Mouse (Mus musculus) kidney, postnatal 36 days (tissue): ENCODE results near the gene Tat.

ENCODE experiments used
- DNase-seq, 2 experiments: peaks; one replicate each; pipeline ENCODE4 v3.0.0; 2021 to 2022; ENCODE audit warnings: mixed read lengths in 2 of 2

The Tat gene

DNA sequence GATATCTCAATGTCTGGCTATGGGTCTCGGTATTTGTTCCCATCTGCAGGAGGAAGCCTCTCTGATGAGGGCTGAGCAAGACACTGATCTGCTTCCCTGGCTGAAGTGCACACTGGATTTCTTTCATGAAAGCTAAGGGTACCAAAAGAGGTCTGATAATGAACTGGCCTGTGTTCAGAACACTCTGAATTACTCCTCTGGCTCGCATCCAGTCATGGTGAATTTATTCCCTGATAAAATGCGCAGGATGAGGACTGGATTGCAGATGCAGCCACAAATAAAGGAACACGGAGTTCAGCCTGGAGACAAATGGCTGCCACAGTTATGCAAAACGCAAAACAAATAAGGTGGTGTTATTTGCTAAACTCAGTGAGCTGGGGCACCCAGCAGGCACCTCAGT lies 6.3 kb upstream of the Tat start:
- no peak for DNase-seq

DNA sequence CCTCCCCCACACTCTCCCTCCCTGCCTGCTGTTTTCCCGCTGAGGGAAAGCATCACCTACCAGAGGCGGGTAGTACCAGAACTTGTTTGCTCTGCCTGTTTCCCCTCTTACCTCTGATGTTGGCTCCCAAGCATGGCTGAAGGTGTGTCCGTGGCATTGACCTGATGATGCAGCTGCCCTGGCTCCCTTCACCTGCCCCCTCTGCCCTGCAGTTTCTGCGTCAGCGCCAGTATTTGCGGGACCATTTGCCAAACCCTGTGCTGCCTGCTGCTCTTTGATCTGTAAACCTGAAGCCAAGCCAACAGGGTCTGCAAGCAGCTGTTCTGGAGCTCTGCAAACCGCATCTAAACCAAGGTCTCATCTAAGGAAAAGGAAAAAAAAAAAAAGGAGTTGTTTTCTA lies 3.9 kb upstream of the Tat start:
- DNase-seq = no peak

DNA sequence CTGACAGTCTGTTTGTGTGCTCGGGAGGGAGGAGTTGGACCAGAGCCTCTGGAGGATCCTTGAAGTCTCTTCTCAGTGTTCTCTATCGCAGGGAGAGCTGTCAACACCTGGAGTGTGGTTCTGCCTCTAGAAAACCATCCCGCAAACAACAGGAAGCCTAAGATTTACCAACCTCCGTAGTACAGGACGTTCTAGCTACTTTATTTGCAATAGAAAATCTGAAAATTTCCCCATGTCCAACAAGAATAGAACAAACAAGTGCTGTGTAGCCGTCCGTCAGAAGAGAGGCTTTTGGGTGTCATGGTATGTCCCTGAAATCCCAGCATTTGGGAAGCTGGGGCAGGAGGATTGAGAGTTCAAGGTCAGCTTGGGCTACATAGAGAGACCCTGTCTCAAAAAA lies 2.5 kb upstream of the Tat start:
- no peak for DNase-seq

DNA sequence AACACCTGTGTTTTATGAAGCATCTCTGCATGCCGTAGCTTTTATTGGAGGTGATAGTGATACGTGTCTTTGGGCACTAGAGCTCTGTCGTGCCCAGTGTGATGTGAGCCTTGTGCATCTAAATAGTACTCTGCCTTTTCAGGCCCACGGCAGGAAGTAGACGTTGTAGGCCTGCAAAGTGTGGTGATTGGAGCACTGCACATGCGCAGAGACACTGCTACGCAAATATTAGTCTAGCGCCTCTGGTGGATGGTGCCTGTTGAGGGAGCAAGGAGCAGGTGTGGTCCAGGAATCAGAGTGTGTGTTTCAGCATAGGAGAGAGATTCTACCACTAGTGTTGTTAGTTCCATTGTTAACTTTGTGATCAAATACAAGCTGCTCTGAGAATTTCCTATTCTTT lies 1.1 kb upstream of the Tat start:
- DNase-seq = no peak

DNA sequence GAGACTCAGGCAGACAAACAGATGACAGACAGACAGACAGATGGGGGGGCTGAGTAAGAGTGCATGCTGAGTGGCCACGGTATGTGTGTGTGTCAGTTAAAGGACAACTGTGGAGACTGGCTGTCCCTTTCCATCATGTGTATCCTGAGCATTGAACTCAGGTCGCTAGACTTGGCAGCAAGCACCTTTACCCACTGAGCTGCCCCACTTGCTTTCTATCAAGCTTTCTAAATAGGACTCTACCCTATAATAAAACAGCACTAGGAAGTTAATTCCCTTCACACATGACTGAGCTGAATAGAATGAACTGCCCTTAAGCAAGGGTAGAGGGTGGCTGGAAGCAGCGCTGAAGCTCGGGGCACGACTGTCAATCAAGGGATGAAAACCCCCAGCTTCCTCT lies 1.9 kb downstream of the Tat start:
- no peak for DNase-seq

DNA sequence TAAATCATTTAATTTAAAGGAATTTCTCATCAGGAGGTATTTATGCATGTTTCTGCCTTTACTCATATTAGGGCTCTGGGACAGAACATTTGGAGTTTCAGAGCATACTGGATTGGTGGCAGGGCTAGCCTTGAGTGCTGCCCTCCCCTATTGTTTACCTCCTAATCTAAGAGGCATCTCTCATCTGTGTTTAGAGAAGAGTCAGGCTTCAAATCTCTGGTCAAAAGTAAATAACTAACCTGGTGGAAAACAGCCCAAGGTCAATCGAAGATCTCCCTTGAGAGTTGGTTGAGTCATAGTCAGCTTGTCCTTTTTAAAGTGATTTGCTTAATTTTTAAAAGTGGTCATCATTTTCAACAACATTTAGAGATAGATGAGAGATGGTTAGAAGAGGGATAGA lies 2.7 kb downstream of the Tat start:
- no peak for DNase-seq

DNA sequence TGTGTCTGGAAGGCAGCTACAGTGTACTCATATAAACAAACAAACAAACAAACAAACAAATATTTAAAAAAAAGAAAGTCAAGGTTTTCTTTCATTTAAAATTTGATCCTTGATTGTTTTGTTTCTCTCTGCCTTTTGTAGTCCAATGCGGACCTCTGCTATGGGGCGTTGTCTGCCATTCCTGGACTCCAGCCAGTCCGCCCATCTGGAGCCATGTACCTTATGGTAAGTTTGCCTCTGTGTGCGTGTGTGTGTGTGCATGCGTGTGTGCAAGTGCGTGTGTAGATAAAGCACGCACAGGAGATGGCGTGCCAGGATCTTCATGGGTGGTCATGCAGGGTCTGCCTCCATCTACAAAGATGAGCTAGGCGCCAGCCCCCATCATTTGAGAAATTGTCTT lies 7.1 kb downstream of the Tat start:
- no peak for DNase-seq

DNA sequence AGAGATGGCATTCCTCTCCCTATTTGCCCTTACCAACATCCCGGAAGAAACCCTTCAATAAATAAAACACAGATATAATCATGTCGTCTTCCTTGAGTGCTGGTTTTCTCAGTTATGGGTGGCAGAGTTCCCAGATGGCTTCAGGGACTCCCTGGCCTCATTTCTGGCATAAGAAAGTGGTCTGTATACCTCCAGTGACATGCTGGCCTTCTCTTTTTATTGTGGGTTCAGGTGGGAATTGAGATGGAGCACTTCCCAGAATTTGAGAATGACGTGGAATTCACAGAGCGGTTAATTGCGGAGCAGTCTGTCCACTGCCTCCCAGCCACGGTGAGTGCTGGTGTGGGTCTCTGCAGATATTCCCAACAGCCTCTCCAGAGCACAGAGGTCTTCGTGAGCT lies 7.8 kb downstream of the Tat start:
- no peak for DNase-seq

DNA sequence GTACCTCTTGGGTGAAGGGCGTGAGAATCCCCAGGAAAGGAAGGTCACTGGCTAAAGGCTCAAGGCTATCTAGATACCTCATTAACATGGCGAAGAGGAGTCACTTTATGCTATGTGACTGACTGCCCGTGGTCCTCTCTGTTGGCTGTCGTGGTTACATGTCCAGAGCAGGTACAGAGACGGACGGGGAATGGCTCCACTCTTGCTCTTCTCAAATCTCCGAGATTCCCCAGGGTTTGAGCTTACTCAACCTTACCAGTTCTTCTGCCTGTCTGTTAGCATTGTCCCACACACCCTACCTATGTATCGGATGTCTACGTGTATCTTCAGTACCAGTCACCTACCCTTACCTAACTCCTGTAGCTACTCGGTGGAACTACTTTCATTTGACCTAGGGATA lies 9.7 kb downstream of the Tat start:
- DNase-seq = no peak

DNA sequence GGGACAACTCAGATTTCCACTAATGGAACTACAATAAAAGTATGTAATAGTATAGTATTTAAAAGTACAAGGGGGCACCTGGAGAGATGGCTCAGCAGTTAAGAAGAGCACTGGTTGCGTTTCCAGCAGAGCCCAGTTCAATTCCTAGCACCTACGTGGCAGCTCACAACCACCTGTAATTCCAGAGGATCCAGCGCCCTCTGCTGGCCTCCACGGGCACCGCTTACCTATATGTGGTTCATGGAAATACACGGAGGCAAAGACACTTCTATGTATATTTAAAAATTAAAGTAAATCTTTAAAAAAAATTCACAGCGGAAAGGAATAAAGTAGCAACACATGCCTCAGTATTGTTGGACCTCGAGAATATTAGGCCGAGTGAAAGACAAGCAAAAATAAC lies 12.7 kb downstream of the Tat start:
- peak in 1 of 2 experiments; percentile 49 for DNase-seq

DNA sequence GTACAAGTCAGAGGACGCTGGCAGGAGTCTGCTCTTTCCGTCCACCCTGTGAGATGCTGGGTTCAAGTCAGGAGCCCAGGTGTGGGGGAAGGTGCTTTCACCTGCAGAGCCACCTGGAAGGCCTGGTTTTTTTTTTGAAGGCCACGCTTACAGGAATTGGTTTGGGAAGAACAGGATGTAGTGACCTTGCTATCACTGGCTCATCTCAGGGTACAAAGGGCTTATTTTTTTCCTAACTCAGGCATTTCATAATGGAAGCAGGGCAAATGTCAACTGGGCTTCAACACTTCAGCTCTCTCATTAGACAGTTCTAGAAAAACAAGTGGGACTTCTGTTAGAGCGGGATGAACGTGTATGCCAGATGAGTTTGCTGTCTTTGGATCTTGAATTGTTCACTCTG lies 14.1 kb downstream of the Tat start:
- peak in 1 of 2 experiments; percentile 6 for DNase-seq

DNA sequence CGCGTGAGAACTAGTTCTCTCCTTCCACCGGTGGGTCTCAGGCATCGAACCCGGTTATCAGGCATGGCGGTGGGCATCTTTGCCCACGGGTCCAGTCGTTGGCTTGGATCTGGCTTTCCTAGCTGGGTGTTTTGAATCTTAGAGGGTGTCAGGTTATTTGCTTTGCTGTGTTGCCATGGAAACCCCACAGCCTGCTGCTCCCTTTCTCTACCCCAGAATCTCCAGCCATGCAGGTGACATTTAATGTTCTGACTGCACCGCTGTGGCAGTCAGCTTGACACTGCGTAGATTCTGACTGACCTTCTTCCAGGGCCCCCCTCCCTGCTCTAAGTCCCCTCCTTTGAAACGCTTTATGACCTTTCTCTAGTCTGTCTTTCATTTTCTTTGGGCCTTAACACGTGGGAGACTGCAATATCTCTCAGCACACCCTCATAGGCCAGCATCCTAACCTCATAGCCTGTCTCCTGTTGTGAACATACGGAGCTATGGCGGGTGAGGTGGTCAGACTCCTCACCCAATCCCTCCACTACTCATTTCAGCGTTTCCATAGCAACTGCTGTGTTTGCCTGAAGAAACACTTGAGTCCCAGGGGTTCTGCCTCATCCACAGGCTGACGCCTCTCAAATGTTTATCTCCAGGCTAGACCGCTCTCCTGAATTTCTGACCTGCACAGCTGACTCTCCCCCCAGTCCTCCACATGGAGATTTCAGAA lies 16.2 kb downstream of the Tat start:
- DNase-seq = no peak

DNA sequence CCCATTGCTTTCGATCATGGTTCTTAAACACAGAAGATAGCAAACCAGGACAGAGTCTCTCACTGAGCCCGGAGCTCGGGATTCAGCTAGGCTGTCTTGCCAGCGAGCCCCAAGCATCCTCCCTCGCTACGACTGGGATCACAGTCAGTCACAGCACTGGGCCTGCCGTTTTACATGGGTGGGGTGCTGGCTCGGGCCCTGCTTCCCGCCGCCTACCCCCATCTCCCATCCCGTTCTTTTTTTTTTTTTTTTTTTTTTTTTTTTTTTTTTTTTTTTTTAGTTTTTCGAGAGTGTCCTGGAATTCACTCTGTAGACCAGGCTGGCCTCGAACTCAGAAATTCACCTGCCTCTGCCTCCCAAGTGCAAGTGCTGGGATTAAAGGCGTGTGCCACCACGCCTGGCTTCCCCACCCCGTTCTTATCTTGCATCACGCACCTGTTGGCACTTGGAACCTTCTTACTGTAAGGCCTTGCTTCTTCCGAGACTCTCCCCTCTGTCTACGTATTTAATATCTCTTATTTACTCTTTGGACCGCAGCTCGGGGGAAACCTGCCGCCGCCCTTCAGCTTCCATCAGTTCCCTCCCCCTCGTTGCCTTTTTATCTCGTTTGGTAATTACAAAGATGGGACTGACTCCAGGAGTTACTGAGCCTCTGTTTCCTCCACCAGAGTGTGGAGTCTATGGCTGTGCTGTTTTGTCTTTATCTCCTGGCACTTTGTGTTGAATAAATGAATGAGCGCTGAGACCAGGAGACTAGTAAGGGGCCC lies 18.2 kb downstream of the Tat start:
- no peak for DNase-seq

DNA sequence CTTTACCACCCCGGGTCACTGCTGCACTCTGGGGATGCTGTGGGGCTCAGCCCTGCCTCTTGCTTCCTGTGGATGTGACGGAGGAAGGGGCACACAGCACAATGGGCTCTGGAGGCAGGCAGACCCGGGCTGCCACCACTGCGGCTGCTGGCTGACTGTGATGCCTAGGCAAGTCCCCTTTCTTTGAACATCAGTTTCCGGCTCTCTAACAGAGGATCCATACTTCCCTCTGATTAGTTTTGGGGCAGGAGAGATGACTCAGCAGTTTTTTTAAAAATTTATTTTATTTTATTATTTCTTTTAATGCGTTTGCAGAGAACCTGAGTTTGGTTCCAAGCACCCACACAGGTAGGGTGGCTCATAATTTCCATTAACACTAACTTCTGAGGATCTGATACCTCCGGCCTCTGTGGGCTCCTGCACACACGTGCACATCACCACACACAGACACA lies 18.8 kb downstream of the Tat start:
- no peak for DNase-seq

DNA sequence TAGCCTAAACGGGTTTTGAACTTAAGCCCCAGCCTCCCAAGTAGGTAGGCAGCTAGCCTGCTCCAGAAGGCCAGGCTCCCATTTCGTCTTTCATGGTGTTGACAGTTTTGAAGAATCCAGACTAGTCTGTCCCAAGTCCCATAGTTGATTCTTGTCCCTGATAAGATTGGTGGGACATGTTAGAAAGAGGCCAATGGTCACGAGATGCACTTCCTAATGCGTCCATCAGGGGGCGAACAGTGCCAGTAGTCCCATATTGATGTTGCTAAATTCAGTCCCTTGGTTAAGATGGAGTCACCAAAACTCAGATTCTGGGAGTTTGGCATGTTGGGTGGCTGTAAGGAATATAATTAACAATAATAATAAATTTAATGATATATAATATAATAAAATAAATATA lies 20.6 kb downstream of the Tat start:
- DNase-seq = peak; percentile 38 to 78

DNA sequence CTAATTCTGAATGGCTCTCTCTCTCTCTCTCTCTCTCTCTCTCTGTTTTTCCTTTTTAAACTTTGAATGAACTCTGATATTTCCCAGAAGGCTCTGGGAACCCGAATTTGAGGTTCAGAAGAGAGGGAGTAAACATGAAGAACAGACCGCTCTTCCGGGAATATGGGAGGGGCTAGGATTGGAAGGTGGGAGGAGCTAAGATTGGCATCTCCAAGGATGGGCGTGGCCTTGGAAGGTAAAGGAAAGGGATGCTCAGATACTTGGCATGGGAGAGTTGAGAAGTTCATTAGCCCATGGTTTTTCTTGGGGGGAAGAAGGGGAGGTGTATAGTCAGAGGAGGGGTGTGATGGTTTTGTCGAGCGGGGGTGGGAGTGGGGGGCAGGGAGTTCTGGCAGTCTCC lies 31.8 kb downstream of the Tat start:
- DNase-seq = peak in 1 of 2 experiments; percentile 5

DNA sequence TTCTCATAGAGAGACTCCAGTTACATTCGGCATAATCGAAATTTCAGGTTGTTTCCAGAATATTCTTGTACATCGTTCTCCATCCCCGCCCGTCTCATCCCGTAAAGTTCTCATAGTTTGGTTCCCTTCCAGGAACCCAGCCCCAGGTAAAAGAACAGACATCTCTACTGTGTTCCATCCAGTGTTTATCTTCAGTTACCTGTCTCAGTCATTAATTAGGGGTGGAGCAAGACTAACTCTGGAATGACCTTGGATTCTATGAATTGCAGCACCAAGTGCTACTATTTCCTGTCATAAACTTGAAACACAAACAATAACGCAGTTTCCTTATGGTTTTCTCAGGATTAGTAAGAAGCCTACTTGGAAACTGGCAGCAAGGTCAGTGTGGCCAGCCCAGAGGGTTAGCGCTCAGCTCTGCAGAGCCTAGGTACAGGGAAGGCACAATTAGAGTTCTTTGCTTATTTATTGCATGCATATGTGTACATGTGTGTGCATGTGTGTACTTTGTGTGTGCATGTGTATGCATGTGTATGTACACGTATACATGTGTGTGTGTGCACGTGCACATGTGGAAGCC lies 32.6 kb downstream of the Tat start:
- DNase-seq = no peak

DNA sequence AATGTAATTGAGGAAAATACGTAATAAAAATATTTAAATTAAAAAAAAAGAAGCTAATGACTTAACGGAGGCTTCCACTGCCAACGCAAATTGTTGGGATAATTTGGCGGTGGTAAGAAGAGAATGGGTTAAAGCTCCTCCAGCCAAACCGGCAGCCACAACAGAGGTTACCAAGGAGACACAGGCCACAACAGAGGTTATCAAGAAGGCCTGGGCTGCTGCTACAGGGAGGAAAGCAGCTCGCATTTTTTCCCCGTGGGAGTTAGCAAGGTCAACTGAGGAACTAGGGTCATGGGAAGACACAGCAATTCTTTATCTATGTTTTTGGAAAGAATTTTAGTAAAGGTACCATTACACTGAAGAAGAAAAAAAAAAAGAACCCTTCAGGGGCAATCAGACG lies 43.5 kb downstream of the Tat start:
- DNase-seq = peak in 1 of 2 experiments; percentile 9

DNA sequence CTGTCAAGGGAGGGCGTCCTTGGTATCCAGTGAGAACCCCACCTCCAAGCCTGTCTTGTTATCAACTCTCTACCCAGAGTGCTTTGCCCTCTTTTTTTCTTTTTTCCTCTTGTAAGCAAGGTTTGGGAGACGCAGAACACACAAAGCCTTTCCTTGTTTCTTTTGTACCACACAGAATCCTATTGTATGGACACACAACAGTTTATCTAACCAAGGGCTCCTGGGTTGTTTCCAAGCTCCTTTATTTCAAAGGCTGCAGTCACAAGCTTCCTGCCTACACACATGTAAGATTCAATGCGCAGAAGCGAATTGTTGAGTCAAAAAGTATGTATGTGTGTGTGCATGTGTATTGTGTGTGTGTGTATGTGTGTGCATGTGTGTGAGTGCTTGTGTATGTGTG lies 44.1 kb downstream of the Tat start:
- no peak for DNase-seq

DNA sequence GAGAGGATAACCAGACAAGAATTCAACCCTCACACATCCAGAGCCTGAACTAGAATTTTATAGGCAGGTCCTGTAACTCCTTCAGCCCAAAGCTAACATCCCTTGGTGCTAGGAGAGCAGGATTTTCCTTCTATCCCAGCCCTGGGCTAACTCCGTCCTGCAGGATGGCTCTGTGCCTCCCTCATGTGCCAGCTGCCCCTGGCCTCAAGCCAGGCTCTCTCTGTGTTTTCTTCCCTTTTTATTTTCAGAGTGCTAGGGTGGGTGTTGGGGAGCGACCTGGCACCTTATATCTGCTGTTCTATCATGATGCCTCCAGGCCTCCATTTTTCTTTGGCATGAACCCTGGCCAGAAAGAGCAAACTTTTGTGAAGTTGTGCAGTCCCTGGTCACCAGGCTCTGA lies 45.9 kb downstream of the Tat start:
- no peak for DNase-seq

DNA sequence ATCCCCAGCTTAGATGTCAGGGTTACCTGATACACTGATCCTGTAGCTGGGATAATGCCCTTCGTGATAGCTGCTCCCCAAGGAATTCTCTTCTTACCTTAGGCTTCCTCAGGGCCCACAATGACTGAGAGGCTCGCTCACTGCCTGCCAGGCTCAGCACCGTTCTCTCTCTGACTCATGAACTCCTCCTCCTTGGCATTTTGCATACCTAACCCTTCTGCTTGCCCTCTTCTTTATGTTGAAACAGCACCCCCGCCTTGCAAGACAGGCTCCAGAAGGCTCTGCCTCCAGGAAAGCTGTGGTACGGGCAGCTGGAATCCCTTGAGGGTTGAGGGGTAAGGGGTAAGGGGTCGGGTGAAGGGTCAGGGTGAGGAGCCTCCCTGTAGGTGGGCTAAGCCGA lies 49.0 kb downstream of the Tat start:
- DNase-seq = no peak

DNA sequence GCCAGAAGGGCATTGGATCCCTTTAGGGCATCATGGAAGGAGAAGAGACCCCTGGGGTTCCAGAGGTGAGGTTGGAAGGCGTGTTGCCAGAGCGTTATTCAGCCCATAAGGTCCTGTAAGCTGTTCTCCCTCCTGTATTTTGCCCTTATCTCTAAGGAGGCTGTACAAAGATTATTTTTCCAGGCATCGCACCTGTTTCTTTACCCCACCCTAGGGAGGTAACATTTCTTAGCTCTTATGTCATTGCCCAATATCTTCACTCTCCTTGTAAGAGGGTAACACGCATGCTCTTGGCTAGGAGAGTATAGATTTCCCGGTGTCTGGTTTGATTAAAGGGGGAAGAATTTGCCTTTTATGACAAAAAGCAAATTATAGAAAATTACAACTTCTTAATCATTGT lies 49.4 kb downstream of the Tat start, which contains the start of gene Chst4:
Gene Chst4 (minus strand): TSS at position 82 of the 400 bp plus-strand sequence.
- no peak for DNase-seq

DNA sequence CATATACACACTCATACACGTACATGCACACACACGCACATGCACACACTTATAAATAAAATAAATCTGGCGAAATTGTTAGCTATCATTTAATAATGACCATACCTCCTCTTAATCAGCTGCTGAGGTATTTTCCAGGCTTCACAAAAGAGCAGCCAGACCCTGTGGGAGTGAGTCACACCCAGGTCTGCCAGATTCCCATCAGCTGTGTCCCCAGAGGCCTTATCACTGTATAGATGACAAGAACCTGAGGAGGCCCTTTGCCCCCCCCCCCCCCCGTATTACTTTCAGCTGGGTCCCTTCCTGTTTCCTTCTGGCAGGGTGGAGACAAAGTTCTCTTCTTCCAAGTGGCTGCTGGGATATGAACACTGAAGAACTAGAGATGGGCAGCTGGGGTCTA lies 50.3 kb downstream of the Tat start:
- no peak for DNase-seq
